Mouse (Mus musculus) small intestine, adult 2 months (tissue): ENCODE results near the gene Rps6kc1.

Experiments used
- CTCF ChIP-seq: fragments of 200-500 bp; IDR thresholded peaks from 2 replicates; pipeline ENCODE4 v1.5.1; 2012; ENCODE audit warnings: low read depth, mild to moderate bottlenecking, control low read depth, inconsistent platforms, low read length, moderate library complexity, mixed read lengths; ENCODE audit not compliant: insufficient replicate concordance, insufficient read length; ENCODE audit errors: extremely low read depth
- POLR2A ChIP-seq: fragments of 200-500 bp; IDR thresholded peaks from 2 replicates; pipeline ENCODE4 v1.6.1; 2012; ENCODE audit warnings: low read depth, mild to moderate bottlenecking, control low read depth, inconsistent platforms, low read length, moderate library complexity

DNA sequence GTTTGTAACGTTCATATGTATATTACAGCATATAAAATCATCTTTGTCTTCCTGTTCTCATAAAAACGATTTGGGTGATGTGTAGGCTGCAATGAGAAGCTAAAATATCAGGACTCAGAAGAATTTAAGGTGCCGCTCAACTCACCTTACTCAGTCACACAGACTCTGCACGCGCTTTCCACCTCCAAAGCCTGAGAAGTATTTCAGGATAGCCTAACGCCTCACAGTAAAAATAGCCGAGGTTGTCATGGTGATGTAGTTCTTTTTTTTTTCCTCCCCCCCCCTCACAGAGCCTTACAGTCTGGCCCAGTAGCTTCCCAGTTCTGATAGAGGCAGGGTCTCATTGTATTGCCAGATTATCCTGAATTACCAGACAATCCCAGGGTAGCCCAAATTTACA is 7.4 kb upstream of the Rps6kc1 start:
- TF ChIP-seq CTCF (no peak), POLR2A (no peak)
